Mouse (Mus musculus): ENCODE measurements around the gene Tnip2.

The Tnip2 gene

GRCm38 (mm10) chr5:34523958-34524485 lies 10.2 kb upstream of the Tnip2 start:
- no peak for ATAC-seq (ENCODE audit: low TSS enrichment)

- no peak for ATAC-seq (ENCODE audit: low TSS enrichment)
Observed at GRCm38 (mm10) chr5:34521337-34521736, 7.5 kb upstream of the Tnip2 start.

GRCm38 (mm10) chr5:34520458-34521209 lies 6.8 kb upstream of the Tnip2 start:
- ATAC-seq (ENCODE audit: low TSS enrichment), result no peak

GRCm38 (mm10) chr5:34519389-34519910 lies 5.7 kb upstream of the Tnip2 start:
- no peak for ATAC-seq (ENCODE audit: low TSS enrichment)

- peak; percentile 36; the same call in 1 of the 2 replicates for ATAC-seq (ENCODE audit: low TSS enrichment)
Observed at GRCm38 (mm10) chr5:34517913-34518312, 4.1 kb upstream of the Tnip2 start.

GRCm38 (mm10) chr5:34515096-34515495 lies 1.3 kb upstream of the Tnip2 start:
- no peak for ATAC-seq (ENCODE audit: low TSS enrichment)

- ATAC-seq (ENCODE audit: low TSS enrichment), result no peak
Observed at GRCm38 (mm10) chr5:34514218-34514566, 401 bp upstream of the Tnip2 start.

GRCm38 (mm10) chr5:34512486-34512885 lies 1.3 kb downstream of the Tnip2 start:
- ATAC-seq (ENCODE audit: low TSS enrichment), result no peak

- no peak for ATAC-seq (ENCODE audit: low TSS enrichment)
Observed at GRCm38 (mm10) chr5:34502821-34503220, 11.0 kb downstream of the Tnip2 start.

GRCm38 (mm10) chr5:34502411-34502810 lies 11.4 kb downstream of the Tnip2 start:
- peak; percentile 47; the same call in 1 of the 2 replicates for ATAC-seq (ENCODE audit: low TSS enrichment)

- ATAC-seq (ENCODE audit: low TSS enrichment), result no peak
Observed at GRCm38 (mm10) chr5:34501588-34501987, 12.2 kb downstream of the Tnip2 start.

- ATAC-seq (ENCODE audit: low TSS enrichment), result no peak
Observed at GRCm38 (mm10) chr5:34500886-34501285, 12.9 kb downstream of the Tnip2 start.

GRCm38 (mm10) chr5:34496745-34497144 lies 17.0 kb downstream of the Tnip2 start:
- no peak for ATAC-seq (ENCODE audit: low TSS enrichment)

GRCm38 (mm10) chr5:34489418-34489787 lies 24.4 kb downstream of the Tnip2 start:
- no peak for ATAC-seq (ENCODE audit: low TSS enrichment)

GRCm38 (mm10) chr5:34488741-34489417 lies 24.9 kb downstream of the Tnip2 start:
- no peak for ATAC-seq (ENCODE audit: low TSS enrichment)

- ATAC-seq (ENCODE audit: low TSS enrichment), result peak; percentile 71
Observed at GRCm38 (mm10) chr5:34487320-34488090, 26.3 kb downstream of the Tnip2 start.

- no peak for ATAC-seq (ENCODE audit: low TSS enrichment)
Observed at GRCm38 (mm10) chr5:34485731-34486130, 28.1 kb downstream of the Tnip2 start.

GRCm38 (mm10) chr5:34480926-34481325 lies 32.9 kb downstream of the Tnip2 start:
- ATAC-seq (ENCODE audit: low TSS enrichment), result no peak

GRCm38 (mm10) chr5:34468039-34468775 lies 45.6 kb downstream of the Tnip2 start:
- ATAC-seq (ENCODE audit: low TSS enrichment), result no peak

- ATAC-seq (ENCODE audit: low TSS enrichment), result no peak
Observed at GRCm38 (mm10) chr5:34466648-34467047, 47.1 kb downstream of the Tnip2 start.

GRCm38 (mm10) chr5:34466079-34466478 lies 47.7 kb downstream of the Tnip2 start:
- no peak for ATAC-seq (ENCODE audit: low TSS enrichment)

Measured in frontal cortex, adult (tissue).